Mouse (Mus musculus) spleen, embryonic (tissue): ENCODE measurements at regions not wholly inside any gene's neighbourhood (a gene's known extent, or its start where the extent isn't known, plus 50 kb on each side); places are given as distances from the start of the nearest gene placed in this dataset.

ENCODE experiments used
- CTCF ChIA-PET: fragments of 350-600 bp; sonication (Branson Sonifier 250); formaldehyde crosslinking; loops from one replicate; lab custom pipeline; 2022; lab: Charles Lee

DNA sequence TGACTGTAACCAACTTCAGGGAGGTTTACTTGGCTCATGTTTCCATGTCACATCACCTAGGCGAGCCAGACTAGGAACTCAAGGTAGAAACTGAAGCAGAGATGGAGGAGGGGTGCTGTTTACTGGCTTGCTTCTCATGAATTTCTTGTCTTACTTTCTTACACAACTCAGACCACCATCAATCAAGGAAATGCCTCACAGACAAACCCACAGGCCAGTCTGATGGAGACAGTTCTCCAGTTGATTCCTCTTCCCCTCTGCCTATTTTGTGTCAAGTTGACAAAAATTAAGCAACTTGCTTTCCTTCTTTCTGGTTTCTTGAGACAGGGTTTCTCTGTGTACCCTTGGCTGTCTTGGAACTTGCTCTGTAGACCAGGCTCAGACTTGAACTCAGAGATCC is 83.8 kb upstream of the Phip start:
- CTCF ChIA-PET = no interaction called here

GRCm38 (mm10) chr9:83056208-83056607 is 80.9 kb upstream of the Phip start:
- CTCF ChIA-PET = no interaction called here

- CTCF ChIA-PET = interaction anchor here (0.6 kb wide), 1 partner anchor 1563 kb away, joined by 3 read pairs; no protein-coding TSS in a partner anchor
Measured at GRCm38 (mm10) chr9:83051666-83052065, 76.3 kb upstream of the Phip start.

GRCm38 (mm10) chr9:83047567-83048238 is 72.4 kb upstream of the Phip start:
- CTCF ChIA-PET = no interaction called here

- CTCF ChIA-PET = no interaction called here
Measured at GRCm38 (mm10) chr9:83046035-83046434, 70.7 kb upstream of the Phip start.

GRCm38 (mm10) chr9:83043790-83044189 is 68.5 kb upstream of the Phip start:
- CTCF ChIA-PET = no interaction called here

- CTCF ChIA-PET = interaction anchor here (0.6 kb wide), 1 partner anchor 16 kb away, joined by 3 read pairs; no protein-coding TSS in a partner anchor
Measured at GRCm38 (mm10) chr9:83041345-83041744, 66.0 kb upstream of the Phip start.

DNA sequence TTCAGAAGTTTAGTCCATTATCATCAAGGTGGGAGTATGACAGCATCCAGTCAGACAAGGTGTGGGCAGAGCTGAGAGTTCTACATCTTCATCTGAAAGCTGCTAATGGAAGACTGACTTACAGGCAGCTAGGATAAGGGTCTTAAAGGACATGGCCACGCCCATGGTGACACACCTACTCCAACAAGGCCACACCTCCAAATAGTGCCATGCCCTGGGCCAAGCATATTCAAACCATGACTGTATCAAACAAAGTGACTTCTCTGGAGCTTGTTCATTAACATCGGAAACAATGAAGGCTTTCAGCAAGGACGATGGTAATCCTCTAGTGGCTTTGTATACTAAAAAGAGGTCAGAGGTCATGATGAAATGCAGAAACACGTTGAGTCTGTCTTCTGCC is 65.4 kb upstream of the Phip start:
- CTCF ChIA-PET = interaction anchor here (0.6 kb wide), 1 partner anchor 16 kb away, joined by 3 read pairs; no protein-coding TSS in a partner anchor

- CTCF ChIA-PET = interaction anchor here (0.9 kb wide), 1 partner anchor 8 kb away, joined by 3 read pairs; no protein-coding TSS in a partner anchor
Measured at GRCm38 (mm10) chr9:83037261-83038119, 62.2 kb upstream of the Phip start.
